Mouse (Mus musculus) embryonic facial prominence, embryonic 10.5 days (tissue): ENCODE results near the gene Meis1. TPM values are rescaled to one million over a fixed set of nuclear protein-coding genes. Genes with fewer than 3 reads are reported as not detected.

Source experiments
- DNase-seq: peaks from one replicate; pipeline ENCODE4 v3.0.0-alpha.2; 2017; ENCODE audit warnings: low spot score
- H3K27ac ChIP-seq: fragments of 300-500 bp; sonication (generic); replicated peaks from 2 replicates; pipeline ENCODE4 v1.5.1; 2016; ENCODE audit warnings: mild to moderate bottlenecking
- H3K27me3 ChIP-seq: fragments of 300-500 bp; sonication (generic); replicated peaks from 2 replicates; pipeline ENCODE4 v1.6.1; 2016; ENCODE audit warnings: low read depth, mild to moderate bottlenecking; ENCODE audit not compliant: poor library complexity, severe bottlenecking
- H3K36me3 ChIP-seq: fragments of 300-500 bp; sonication (generic); replicated peaks from 2 replicates; pipeline ENCODE4 v1.6.1; 2016; ENCODE audit warnings: mild to moderate bottlenecking, moderate library complexity
- H3K4me1 ChIP-seq: fragments of 300-500 bp; sonication (generic); 2 replicates; pipeline ENCODE4 v1.6.1; 2016
- H3K4me3 ChIP-seq: fragments of 300-500 bp; sonication (generic); 2 replicates; pipeline ENCODE4 v1.5.1; 2016; ENCODE audit warnings: mild to moderate bottlenecking, moderate library complexity
- H3K9me3 ChIP-seq: fragments of 300-500 bp; sonication (generic); 2 replicates; pipeline ENCODE4 v1.6.1; 2016; ENCODE audit warnings: mild to moderate bottlenecking
- WGBS: fragments of 180-500 bp; shearing (Covaris S2); methylation state at CpG from one replicate; pipeline ENCODE4 v1.1.7; 2016; 5-methylcytosine and 5-hydroxymethylcytosine counted together
- polyA plus RNA-seq: library from polyadenylated mRNA; unstranded; fragments of >200 nt; fragmentation: Nextera tagmentation; extraction: Ambion mirVana; gene quantifications from 2 replicates; pipeline ENCODE4 v1.2.1, GENCODE M21; 2016

The Meis1 gene
- polyA plus RNA-seq, 1 experiment from 2014 or later, result 73.3 TPM

GRCm38 (mm10) chr11:18873451-18874277, 145.1 kb downstream of the Meis1 start:
- Histone ChIP-seq H3K36me3 (no peaks in the 10 kb centered on the region), H3K4me3 (peak overlapping the region; percentile 60), H3K4me1 (peaks cover 62% of the 10 kb centered on the region), H3K27me3 (peaks cover 82% of the 10 kb centered on the region), H3K27ac (peak overlapping the region; percentile 89; the same call in 1 of the 2 replicates), H3K9me3 (no peaks in the 10 kb centered on the region)
- WGBS, result 2% methylated on average over 9 of the region's 9 CpGs
- DNase-seq, result no peak

GRCm38 (mm10) chr11:18872793-18873192, 146.0 kb downstream of the Meis1 start:
- peaks cover 57% of the 10 kb centered on the region for H3K4me1 ChIP-seq
- no peak for DNase-seq
- H3K9me3 ChIP-seq, result no peaks in the 10 kb centered on the region
- H3K36me3 ChIP-seq, result no peaks in the 10 kb centered on the region
- WGBS, result 7% methylated on average over 3 of the region's 3 CpGs
- peaks cover 91% of the 10 kb centered on the region for H3K27me3 ChIP-seq
- no peak overlapping the region for H3K27ac ChIP-seq
- peak overlapping the region; percentile 60; the same call in 1 of the 2 replicates for H3K4me3 ChIP-seq

- WGBS, result 2% methylated on average over 12 of the region's 12 CpGs
Observed at GRCm38 (mm10) chr11:18872118-18872751, 146.6 kb downstream of the Meis1 start.

GRCm38 (mm10) chr11:18871170-18872081, 147.4 kb downstream of the Meis1 start:
- Histone ChIP-seq H3K9me3 (no peaks in the 10 kb centered on the region), H3K36me3 (no peaks in the 10 kb centered on the region), H3K27ac (peak overlapping the region; percentile 88), H3K4me1 (peaks cover 51% of the 10 kb centered on the region), H3K4me3 (peak overlapping the region; percentile 60), H3K27me3 (peaks cover 88% of the 10 kb centered on the region)
- WGBS, result under 1% methylated on average over 58 of the region's 58 CpGs
- peak; percentile 71 for DNase-seq

More at GRCm38 (mm10) chr11:18872118-18872751, 146.6 kb downstream of the Meis1 start:
- no peak for DNase-seq
- peak overlapping the region; percentile 88 for H3K27ac ChIP-seq
- H3K27me3 ChIP-seq, result peaks cover 96% of the 10 kb centered on the region
- H3K9me3 ChIP-seq, result no peaks in the 10 kb centered on the region
- H3K4me1 ChIP-seq, result peaks cover 57% of the 10 kb centered on the region
- peak overlapping the region; percentile 60 for H3K4me3 ChIP-seq
- H3K36me3 ChIP-seq, result no peaks in the 10 kb centered on the region

GRCm38 (mm10) chr11:18870121-18870931, 148.5 kb downstream of the Meis1 start:
- no peaks in the 10 kb centered on the region for H3K36me3 ChIP-seq
- WGBS, result 2% methylated on average over 25 of the region's 25 CpGs
- no peaks in the 10 kb centered on the region for H3K9me3 ChIP-seq
- peaks cover 45% of the 10 kb centered on the region for H3K4me1 ChIP-seq
- peak; percentile 38 for DNase-seq
- peak overlapping the region; percentile 88 for H3K27ac ChIP-seq
- H3K27me3 ChIP-seq, result peaks cover 77% of the 10 kb centered on the region
- H3K4me3 ChIP-seq, result peak overlapping the region; percentile 60

GRCm38 (mm10) chr11:18869429-18869969, 149.3 kb downstream of the Meis1 start:
- DNase-seq, result peak; percentile 26
- Histone ChIP-seq H3K27me3 (peaks cover 69% of the 10 kb centered on the region), H3K4me3 (no peak overlapping the region), H3K9me3 (no peaks in the 10 kb centered on the region), H3K27ac (no peak overlapping the region), H3K36me3 (no peaks in the 10 kb centered on the region), H3K4me1 (peaks cover 36% of the 10 kb centered on the region)
- 13% methylated on average over 6 of the region's 6 CpGs for WGBS

- Histone ChIP-seq H3K36me3 (no peaks in the 10 kb centered on the region), H3K27me3 (peaks cover 53% of the 10 kb centered on the region), H3K4me3 (no peak overlapping the region), H3K9me3 (no peaks in the 10 kb centered on the region), H3K4me1 (peaks cover 31% of the 10 kb centered on the region), H3K27ac (no peak overlapping the region)
- 56% methylated on average over 2 of the region's 2 CpGs for WGBS
- DNase-seq, result no peak
Observed at GRCm38 (mm10) chr11:18867665-18868064, 151.1 kb downstream of the Meis1 start.

GRCm38 (mm10) chr11:18866198-18866836, 152.5 kb downstream of the Meis1 start:
- no peak for DNase-seq
- no peak overlapping the region for H3K27ac ChIP-seq
- H3K9me3 ChIP-seq, result no peaks in the 10 kb centered on the region
- H3K36me3 ChIP-seq, result no peaks in the 10 kb centered on the region
- 44% methylated on average over 6 of the region's 6 CpGs for WGBS
- H3K27me3 ChIP-seq, result peaks cover 39% of the 10 kb centered on the region
- H3K4me3 ChIP-seq, result no peak overlapping the region
- H3K4me1 ChIP-seq, result peaks cover 24% of the 10 kb centered on the region

GRCm38 (mm10) chr11:18850772-18851171, 168.0 kb downstream of the Meis1 start:
- Histone ChIP-seq H3K27ac (no peak overlapping the region), H3K36me3 (no peaks in the 10 kb centered on the region), H3K4me3 (no peak overlapping the region), H3K9me3 (no peaks in the 10 kb centered on the region), H3K4me1 (no peaks in the 10 kb centered on the region), H3K27me3 (no peaks in the 10 kb centered on the region)
- DNase-seq, result no peak
- 83% methylated on average over 4 of the region's 4 CpGs for WGBS

GRCm38 (mm10) chr11:18847650-18848049, 171.1 kb downstream of the Meis1 start:
- H3K9me3 ChIP-seq, result no peaks in the 10 kb centered on the region
- no peak for DNase-seq
- H3K4me3 ChIP-seq, result no peak overlapping the region
- H3K27me3 ChIP-seq, result no peaks in the 10 kb centered on the region
- no peaks in the 10 kb centered on the region for H3K4me1 ChIP-seq
- no peaks in the 10 kb centered on the region for H3K36me3 ChIP-seq
- H3K27ac ChIP-seq, result no peak overlapping the region
- WGBS, result 89% methylated on average over 3 of the region's 3 CpGs

GRCm38 (mm10) chr11:18846472-18846871, 172.3 kb downstream of the Meis1 start:
- Histone ChIP-seq H3K27me3 (no peaks in the 10 kb centered on the region), H3K36me3 (no peaks in the 10 kb centered on the region), H3K4me3 (no peak overlapping the region), H3K9me3 (no peaks in the 10 kb centered on the region), H3K27ac (no peak overlapping the region), H3K4me1 (no peaks in the 10 kb centered on the region)
- DNase-seq, result no peak
- WGBS, result 87% methylated on average over 4 of the region's 4 CpGs
